Mouse (Mus musculus): ENCODE measurements at regions not wholly inside any gene's neighbourhood (a gene's known extent, or its start where the extent isn't known, plus 50 kb on each side); places are given as distances from the start of the nearest gene placed in this dataset.
"Not testable (repeated sequence)": the region's sequence is repeated elsewhere in the genome, so short reads cannot be mapped to it uniquely, and the experiment has no call there.

DNA sequence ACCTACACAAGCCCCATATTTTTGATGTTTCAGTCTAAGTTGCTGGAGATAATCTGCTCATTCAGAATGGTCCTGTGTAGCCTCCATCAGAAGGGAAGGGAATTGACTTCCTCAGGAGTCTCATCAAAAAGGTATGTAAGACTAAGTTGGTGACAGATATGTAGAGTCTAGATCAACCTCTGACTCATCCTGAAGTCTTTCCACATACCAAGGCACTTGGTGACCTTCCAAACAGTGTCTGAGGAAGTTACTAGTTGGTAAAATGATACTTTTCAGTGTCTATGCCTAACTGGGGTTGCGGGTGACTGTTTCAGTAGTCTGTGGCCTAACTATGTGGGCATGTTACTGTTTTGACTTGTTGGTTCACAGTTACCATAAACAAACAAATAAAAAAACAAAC, 133.0 kb upstream of the Plcb4 start:
- DNase-seq (ENCODE audit: low spot score) = no peak

DNA sequence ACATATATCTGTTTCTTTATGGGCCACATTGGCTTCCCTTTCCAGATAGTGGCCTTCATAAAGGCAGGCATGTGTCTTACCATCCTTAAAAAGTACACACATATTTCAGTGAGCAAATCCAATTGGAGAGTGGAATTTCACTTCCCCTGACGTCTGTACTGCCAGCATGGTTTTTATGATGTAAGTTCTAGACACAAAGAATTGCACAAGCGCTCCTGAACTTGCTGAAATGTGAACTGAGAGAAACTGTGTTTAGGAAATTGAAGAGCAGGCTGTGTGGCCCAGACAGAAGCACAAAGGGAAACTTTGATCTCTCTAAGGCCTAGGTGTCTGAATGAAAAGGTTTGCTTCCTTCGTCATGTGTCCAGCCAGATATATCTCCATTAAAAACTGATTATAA, 129.2 kb upstream of the Plcb4 start:
- DNase-seq (ENCODE audit: low spot score) = no peak

GRCm38 (mm10) chr2:135536303-135536871, 122.4 kb upstream of the Plcb4 start:
- no peak for DNase-seq (ENCODE audit: low spot score)

GRCm38 (mm10) chr2:135538022-135538421, 120.8 kb upstream of the Plcb4 start:
- DNase-seq (ENCODE audit: low spot score) = no peak

- DNase-seq (ENCODE audit: low spot score) = no peak
These were observed 117.8 kb upstream of the Plcb4 start for GRCm38 (mm10) chr2:135541058-135541457.

- DNase-seq (ENCODE audit: low spot score) = no peak
These were observed 116.9 kb upstream of the Plcb4 start for GRCm38 (mm10) chr2:135541930-135542329.

GRCm38 (mm10) chr2:135544882-135545281, 113.9 kb upstream of the Plcb4 start:
- DNase-seq (ENCODE audit: low spot score) = no peak

DNA sequence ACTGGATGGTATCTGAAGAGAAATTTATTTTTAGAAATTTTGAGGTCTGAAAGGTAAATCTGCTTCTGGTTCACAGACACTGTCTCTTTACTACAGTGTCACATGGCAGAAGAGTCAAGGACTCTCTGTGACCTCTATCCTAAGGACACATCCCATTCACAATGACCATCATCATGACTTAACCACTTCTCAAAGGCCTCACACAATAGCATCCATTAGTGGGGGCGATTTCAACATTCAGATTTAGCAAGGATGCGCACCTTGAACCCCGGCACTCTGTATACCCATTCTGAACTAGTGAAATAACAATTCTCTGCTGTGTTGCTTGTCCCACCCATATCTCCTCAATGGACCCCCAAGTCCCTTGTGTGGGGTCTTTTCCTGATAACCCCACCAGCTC, 110.8 kb upstream of the Plcb4 start:
- no peak for DNase-seq (ENCODE audit: low spot score)

DNA sequence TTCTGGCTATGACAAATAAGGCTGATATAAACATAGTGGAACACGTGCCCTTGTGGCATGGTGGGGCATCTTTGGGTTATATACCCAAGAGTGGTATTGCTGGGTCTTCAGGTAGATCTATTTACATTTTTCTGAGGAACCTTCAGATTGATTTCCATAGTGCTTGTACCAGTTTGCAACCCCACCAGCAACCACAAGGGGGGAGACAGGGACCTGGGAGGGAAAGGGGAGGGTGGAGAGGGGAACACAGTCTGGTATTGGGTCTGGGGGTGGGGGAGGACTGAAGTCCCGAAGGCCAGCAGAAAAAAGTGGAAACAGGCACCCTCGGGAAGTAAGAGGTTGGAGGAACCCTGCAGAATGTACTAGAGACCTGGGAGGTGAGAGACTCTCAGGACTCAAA, 105.8 kb upstream of the Plcb4 start:
- DNase-seq (ENCODE audit: low spot score) = no peak

GRCm38 (mm10) chr2:135558026-135558425, 100.8 kb upstream of the Plcb4 start:
- DNase-seq (ENCODE audit: low spot score) = not testable (repeated sequence)

GRCm38 (mm10) chr2:135559328-135559727, 99.5 kb upstream of the Plcb4 start:
- DNase-seq (ENCODE audit: low spot score) = no peak

DNA sequence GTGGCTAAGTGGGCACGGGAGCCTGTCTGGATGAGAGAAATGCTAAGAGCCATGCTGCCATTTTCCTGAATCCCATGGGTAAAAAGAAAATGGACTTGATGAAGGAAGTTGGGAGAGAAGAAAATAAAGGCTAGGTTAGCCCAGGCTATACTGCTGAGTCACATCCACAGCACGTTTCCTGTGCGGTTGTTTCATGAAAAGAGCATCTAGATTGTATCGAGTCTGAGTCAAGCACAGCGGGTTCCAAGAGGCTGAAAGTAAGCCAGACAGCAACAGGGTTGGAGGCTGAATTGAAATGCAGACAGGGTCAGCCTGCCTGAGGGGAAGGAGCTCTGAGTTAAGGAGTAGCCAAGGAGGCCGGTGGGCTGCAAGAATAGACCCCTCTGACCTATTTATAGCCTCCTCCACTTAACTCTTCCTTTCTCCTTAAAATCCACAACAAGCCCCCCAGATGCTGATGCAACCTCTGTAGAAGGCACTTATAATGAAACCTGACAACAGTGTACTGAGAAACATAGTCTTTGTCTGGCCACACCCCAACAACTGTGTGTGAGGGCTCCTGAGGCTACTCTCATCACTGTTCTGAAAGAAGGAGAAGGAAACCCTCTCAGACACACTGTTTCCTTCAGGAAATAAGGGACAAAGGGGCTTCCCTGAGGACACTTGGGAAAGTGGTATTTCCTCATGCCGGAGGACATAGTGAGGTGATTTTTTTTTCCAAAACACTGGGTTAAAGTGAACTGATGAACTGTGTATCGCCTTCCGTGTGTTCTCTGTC, 98.7 kb upstream of the Plcb4 start:
- no peak for DNase-seq (ENCODE audit: low spot score)

DNA sequence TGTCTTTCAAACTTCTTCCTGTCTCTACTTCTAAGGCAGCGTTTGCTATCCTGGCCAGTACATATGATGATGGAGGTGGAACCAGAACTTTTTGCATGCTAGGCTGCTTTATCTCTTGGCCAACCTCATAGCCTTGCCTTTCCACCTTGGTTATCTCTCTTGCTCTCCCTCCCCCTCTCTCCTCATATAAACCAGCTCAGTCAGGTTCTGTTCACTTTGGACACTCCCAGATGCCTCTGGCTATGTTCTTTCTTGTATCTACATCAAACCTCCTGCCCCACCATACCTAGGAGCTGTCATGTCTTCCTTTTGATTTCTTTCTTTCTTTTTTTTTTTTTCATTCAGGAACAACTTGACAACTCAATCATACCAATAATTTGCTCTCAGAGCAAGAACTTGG, 98.0 kb upstream of the Plcb4 start:
- DNase-seq (ENCODE audit: low spot score) = no peak

DNA sequence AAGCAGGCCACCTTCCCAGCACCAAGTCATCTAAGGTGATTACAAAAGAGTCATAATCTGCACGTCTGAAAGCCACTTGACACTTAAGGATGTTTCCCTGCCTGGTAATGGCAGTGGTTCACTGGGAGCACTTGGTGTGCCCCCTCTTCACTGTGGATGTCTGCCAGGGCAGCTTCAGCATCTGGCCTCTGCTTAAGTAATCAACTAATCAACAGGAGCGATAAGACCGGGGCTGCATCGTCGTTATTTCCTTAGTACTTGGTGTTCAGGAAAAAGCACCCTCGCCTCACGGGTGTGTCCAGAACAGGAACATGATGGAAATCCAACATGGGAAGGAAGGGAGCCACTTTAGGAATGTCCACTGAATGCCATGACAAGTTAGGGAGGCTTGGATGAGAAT, 97.1 kb upstream of the Plcb4 start:
- DNase-seq (ENCODE audit: low spot score) = no peak

- DNase-seq (ENCODE audit: low spot score) = peak; percentile 43
These were observed 96.5 kb upstream of the Plcb4 start for GRCm38 (mm10) chr2:135562140-135562890.

DNA sequence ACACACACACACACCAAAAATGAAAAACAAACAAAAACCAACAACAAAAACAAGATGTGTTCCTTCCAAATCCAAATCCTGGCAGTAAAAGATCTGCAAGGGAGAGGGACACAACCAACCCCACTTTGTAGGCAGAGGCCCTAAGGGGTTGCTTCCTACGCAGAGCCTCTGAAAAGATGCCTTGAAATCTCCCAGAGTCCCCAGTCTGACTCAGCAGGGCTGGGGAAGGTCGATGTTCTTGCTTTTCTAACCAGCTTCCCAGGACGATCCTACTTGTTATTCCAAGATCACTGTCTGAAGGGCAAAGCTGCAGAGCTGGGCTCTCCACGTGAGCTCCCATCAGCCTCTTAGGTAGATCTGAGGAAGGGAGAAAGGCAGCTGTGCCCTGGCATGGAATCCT, 94.6 kb upstream of the Plcb4 start:
- DNase-seq (ENCODE audit: low spot score) = no peak

- no peak for DNase-seq (ENCODE audit: low spot score)
These were observed 90.5 kb upstream of the Plcb4 start for GRCm38 (mm10) chr2:135568350-135568749.

GRCm38 (mm10) chr2:135571599-135571998, 87.2 kb upstream of the Plcb4 start:
- no peak for DNase-seq (ENCODE audit: low spot score)

DNA sequence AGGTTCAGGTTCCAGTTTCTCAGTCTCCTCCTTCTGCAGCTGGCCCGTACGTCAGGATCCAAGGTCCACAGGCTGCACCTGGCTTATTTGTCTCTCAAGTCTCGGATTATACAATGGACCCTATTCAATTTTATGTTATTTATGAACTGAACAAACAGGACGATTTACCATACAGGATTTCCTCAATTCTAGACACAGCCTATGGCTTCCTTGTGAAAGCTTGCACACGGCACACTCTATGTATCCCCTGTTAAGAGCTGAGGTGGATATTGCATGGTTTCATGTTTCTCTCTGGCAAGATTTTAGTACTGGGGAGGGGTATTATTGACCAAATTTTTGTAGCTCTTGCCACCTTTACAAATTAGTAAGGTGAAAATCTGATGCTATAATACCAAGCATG, 81.6 kb upstream of the Plcb4 start:
- DNase-seq (ENCODE audit: low spot score) = no peak

DNA sequence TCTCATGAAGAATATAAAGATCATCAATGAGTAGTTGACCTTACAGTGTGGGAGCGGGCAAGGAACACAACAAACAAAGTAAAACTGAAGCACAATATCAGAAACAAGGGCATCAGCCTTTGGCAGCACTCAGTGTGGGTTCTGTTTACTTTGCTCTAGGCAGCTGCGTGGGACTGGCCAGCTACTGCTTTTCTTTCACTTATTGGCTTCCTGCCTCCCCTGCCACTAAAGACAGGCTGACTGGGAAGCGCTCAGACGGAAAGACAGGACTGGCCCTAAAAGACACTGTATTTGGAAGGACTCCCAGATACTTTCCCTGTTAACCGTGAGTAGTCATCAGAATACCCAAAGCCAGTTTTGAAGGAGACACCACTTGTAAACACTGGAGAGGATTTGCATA, 80.7 kb upstream of the Plcb4 start:
- DNase-seq (ENCODE audit: low spot score) = peak; percentile 26

GRCm38 (mm10) chr2:135579514-135579913, 79.3 kb upstream of the Plcb4 start:
- no peak for DNase-seq (ENCODE audit: low spot score)

- no peak for DNase-seq (ENCODE audit: low spot score)
These were observed 78.8 kb upstream of the Plcb4 start for GRCm38 (mm10) chr2:135580051-135580450.

DNA sequence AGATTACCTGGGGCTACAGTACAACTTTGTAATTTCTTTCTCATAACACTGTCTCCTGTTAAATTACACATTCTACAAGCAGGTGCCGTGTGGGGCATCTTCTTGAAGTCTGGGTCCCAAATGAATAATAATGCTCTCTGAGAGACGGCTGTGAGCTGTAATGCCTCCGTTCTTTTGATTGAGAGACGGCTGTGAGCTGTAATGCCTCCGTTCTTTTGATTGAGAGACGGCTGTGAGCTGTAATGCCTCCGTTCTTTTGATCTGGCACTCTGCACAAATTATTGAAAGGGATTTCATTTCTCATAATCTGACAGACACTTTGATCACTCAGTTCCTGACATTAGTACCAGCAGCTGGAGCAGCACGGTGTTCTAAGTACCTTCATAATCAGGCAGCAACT, 76.5 kb upstream of the Plcb4 start:
- DNase-seq (ENCODE audit: low spot score) = no peak

Data from ovary, postnatal 36 days (tissue).